Mouse (Mus musculus) spleen, adult 2 months (tissue): ENCODE data around the gene Tmem19.

Experiments used
- CTCF ChIP-seq: fragments of 200-500 bp; IDR thresholded peaks from 2 replicates; pipeline ENCODE4 v1.5.1; 2011; ENCODE audit warnings: mild to moderate bottlenecking, inconsistent platforms; ENCODE audit not compliant: insufficient read depth, insufficient read length, insufficient replicate concordance; ENCODE audit errors: extremely low read depth
- POLR2A ChIP-seq: fragments of 200-500 bp; IDR thresholded peaks from 2 replicates; pipeline ENCODE4 v1.6.1; 2011; ENCODE audit warnings: low read depth, low read length, inconsistent platforms

DNA sequence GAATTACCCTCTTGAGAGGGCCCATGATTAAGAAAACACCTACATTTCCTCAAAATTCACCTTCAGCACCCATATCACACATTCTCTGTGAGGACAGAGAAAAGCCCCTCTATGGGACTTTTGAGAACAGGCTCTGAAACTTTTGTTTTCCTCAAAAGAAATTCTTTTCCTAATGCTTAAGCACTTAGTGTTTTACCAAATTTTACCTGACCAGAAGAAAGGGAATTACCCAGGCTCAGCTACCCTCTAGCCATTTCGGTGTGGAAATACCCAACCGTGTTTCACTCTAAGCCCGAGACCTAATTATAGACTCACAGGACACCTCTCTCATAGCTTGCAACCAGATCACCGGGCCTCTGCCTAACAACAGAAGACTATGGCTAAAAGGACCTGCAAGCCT, 29.3 kb downstream of the Tmem19 start:
- TF ChIP-seq CTCF (no peak), POLR2A (no peak)
